Mouse (Mus musculus): ENCODE measurements around the gene Med8.

The Med8 gene

DNA sequence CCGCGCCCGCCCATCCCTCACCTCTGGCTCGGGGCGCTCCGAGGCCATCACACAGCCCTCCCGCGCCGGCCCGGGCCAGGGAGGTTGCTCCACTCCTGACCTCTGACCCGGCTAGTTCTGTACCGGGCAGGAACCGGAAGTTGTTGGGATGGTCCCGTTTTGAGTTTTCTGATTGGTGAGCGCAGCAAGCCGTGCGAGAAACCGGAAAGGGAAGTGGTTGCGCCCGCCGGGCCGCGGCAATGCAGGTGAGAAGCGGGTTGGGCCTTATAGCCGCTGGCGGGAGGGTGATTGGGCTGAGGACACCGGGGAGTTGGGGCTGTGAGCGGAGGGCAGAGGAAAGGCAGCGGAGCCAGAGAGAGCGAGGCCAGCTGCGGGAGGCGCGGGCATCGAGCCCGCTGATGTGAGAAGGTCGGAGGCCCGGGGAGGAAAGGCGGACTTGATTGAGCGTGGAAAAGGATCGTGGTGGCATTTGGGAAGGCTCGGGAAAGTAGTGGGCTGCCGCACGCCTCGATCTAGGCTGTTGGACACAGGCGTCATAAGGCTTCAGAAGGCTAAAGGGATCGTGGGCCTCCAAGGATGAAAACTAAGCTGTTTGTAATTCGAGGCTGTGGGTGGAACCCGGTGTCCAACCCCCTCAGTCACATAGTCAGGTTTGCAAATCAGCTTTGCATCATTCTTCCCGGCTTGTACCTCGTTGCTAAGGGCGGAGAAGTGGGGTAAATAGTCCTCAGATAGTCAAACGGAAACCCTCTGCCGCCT is at the start of gene Med8, which contains the start of gene Szt2:
Gene Med8, plus strand, starts transcription at position 196 of the 759 bp plus-strand sequence.
Gene Szt2, minus strand, starts transcription at position 132 of the 759 bp plus-strand sequence.
- peak; percentile 68 for DNase-seq (ENCODE audit: low spot score)

- no peak for DNase-seq (ENCODE audit: low spot score)
Measured at GRCm38 (mm10) chr4:118359896-118360720, 49.0 kb upstream of the Med8 start.

GRCm38 (mm10) chr4:118361451-118361850 is 47.7 kb upstream of the Med8 start:
- no peak for DNase-seq (ENCODE audit: low spot score)

DNA sequence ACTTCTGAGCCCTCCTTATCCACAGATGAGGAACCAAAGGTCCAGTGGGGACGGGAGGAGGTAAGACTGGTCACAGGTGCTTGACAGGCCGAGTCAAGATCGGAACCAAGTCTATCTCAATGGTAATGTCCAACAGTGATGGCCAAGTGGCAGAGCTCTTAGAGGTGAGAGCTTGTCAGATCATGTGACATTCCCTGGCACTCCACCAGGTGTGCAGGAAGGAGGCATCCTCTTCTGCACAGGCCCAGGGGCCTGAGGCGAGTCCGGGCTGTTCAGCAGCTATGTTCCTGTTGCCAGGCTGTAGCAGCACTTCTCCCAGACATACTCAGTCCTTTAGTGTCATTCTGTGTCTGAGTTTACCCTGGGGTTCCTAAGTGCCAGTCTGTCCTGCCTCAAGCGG is 46.3 kb upstream of the Med8 start:
- no peak for DNase-seq (ENCODE audit: low spot score)

DNA sequence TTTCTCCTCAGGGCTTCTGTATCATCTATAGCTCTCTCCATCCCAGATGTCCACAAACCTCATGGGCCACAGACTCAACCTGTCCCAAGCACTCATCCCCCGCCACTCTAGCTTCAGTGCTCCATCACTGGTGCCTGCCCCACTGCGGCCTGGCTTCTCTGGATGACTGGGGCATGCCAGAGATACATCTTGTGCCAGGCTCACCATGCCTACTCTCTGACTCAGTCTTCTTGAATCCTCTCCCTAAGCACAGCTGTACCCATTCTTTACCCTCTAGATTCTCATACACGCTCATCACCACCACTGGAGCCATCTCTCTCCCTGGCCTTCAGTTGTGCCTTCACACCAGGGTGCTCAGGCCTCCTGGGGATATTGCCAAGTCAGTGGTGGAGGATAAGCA is 45.2 kb upstream of the Med8 start:
- DNase-seq (ENCODE audit: low spot score), result no peak

DNA sequence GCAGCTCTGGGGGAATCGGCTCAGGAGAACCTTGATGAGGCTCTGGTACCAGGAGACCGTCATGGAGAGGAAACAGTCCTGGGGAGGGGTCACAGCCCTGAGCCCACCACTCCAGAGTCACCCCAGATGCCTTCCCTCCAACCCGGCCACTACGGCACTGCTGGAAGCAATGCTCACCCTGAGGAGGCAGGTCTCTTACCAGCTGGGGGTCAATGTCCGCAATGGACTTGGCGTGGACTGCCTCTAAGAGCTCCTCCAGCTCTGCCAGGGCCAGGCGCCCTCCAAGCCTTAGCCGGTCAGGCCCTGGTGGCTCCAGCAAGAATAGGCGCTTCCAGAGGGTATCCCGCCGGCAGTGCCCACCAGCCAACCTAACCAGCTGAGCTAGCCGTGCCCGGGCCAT is 44.5 kb upstream of the Med8 start:
- DNase-seq (ENCODE audit: low spot score), result no peak

- DNase-seq (ENCODE audit: low spot score), result no peak
Measured at GRCm38 (mm10) chr4:118365991-118366390, 43.1 kb upstream of the Med8 start.

GRCm38 (mm10) chr4:118367551-118367950 is 41.6 kb upstream of the Med8 start:
- no peak for DNase-seq (ENCODE audit: low spot score)

DNA sequence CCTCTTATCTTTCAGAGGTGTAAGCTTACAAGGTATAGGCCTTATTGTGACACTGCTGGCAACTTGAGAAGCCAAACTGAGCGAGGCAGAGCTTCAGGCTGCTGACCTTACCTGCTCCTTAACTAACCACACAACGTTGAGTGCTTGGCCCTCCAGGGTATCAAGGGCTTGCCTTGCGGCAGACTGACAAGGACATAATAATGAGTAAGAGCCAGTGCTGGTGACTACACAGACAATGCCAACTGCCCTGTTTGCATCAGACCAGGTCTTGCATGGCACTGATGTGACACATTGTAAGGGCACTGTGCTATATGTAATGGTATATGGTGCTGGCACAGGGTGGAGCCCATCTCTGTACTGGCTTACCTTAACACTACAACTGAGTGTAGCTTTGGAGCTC is 40.5 kb upstream of the Med8 start:
- DNase-seq (ENCODE audit: low spot score), result no peak

- DNase-seq (ENCODE audit: low spot score), result no peak
Measured at GRCm38 (mm10) chr4:118371822-118372221, 37.3 kb upstream of the Med8 start.

GRCm38 (mm10) chr4:118375999-118376398 is 33.1 kb upstream of the Med8 start:
- DNase-seq (ENCODE audit: low spot score), result no peak

- DNase-seq (ENCODE audit: low spot score), result no peak
Measured at GRCm38 (mm10) chr4:118383271-118383670, 25.9 kb upstream of the Med8 start.

DNA sequence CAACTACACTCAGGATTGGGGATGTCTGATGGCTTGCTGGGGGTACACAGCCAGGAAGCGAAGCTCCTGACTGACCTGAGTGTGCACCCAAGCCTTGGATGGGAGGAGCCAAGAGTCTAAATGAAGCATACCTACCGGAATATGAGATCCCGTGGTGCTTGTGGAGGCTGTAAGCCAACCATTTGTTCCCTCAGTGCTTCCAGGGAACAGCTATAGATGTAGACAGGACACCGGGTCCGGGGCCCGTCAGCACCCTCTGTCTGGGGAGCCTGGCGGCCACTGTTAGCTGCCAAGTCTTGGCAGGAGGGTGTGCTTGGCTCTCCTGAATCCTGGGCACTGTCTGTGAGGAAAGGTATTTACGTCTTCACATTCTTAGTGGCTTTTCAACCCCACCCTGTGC is 21.8 kb upstream of the Med8 start:
- no peak for DNase-seq (ENCODE audit: low spot score)

GRCm38 (mm10) chr4:118390146-118390545 is 19.0 kb upstream of the Med8 start:
- DNase-seq (ENCODE audit: low spot score), result no peak

GRCm38 (mm10) chr4:118394505-118394904 is 14.6 kb upstream of the Med8 start:
- no peak for DNase-seq (ENCODE audit: low spot score)

DNA sequence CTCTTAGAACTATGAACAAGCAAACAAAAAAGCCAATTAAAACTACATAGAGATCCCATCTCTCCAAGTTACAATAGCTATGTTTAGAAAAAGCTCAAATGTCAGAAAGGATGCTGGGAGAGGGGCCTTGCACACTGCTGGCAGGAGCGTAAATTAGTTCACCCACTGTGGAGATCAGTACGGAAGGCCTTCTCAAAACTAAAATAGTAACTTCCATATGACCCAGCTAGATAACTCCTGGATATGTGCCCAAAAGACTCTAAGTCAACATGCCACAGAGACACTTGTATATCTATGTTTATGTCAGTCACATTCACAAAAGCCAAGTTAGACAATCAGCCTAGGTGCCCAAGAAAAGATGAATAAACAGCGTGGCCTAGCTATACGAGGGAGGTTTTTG is 13.8 kb upstream of the Med8 start:
- no peak for DNase-seq (ENCODE audit: low spot score)

GRCm38 (mm10) chr4:118396433-118396832 is 12.7 kb upstream of the Med8 start:
- no peak for DNase-seq (ENCODE audit: low spot score)

- DNase-seq (ENCODE audit: low spot score), result no peak
Measured at GRCm38 (mm10) chr4:118398400-118398799, 10.7 kb upstream of the Med8 start.

DNA sequence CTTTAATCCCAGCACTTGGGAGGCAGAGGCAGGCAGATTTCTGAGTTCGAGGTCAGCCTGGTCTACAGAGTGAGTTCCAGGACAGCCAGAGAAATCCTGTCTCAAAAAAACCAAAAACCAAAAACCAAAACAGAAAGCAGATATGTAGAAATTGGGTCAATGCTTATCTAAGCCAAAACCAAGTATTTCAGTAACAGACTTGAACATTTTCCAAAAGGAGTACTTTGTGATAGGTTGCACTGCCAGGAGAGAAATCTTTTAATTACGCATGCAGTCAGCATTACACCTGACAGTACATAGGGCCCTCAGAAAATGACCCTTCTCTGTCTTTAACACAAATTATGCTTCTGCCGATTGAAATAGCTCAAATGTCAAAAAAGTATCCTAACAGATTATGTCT is 7.7 kb upstream of the Med8 start:
- no peak for DNase-seq (ENCODE audit: low spot score)

- no peak for DNase-seq (ENCODE audit: low spot score)
Measured at GRCm38 (mm10) chr4:118401918-118402317, 7.2 kb upstream of the Med8 start.

DNA sequence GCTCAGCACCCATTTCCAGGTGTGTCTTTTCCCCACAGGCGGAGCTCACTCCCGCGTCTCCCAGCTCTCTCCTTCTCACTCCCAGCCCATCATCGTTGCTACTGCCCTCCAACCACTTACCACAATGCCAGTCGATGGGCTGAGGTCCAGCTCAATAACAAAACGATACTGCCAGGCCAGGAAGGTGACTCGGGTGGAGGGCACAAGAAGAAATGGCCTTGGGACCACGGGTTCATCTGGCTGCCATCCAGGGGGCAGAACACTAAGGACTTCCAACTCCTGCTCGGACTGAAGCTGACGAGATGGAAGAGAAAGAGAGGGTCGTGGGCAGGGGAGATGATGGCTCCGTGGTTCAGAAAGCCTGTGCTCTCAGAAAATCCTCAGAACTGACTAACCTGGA is 6.4 kb upstream of the Med8 start:
- DNase-seq (ENCODE audit: low spot score), result no peak

DNA sequence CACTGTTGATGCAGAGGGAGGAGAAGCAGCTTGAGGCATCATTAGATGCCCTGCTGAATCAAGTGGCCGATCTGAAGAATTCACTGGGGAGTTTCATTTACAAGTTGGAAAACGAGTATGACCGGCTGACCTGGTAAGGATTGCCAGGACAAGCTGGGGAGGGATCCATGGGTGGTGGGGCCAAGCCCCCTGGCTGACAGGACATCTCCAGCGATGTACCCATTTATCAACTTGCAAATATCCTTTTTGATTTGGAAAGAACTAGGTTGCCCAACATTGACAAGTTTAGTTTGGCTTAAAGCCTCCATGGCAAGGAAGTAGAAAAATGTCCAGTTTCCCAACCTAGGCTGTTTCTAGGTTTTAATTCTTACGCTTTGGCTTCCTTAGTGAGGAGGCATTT is 1.7 kb downstream of the Med8 start:
- no peak for DNase-seq (ENCODE audit: low spot score)

- no peak for DNase-seq (ENCODE audit: low spot score)
Measured at GRCm38 (mm10) chr4:118413553-118413952, 4.4 kb downstream of the Med8 start.
